Mouse (Mus musculus): Measurements from ENCODE around the gene Rps6kc1. TPM values are rescaled to one million over a fixed set of nuclear protein-coding genes. Genes with fewer than 3 reads are reported as not detected.
"Not testable (repeated sequence)": the region's sequence is repeated elsewhere in the genome, so short reads cannot be mapped to it uniquely, and the experiment has no call there.

Gene Rps6kc1
- polyA plus RNA-seq, 1 experiment, result 21.3 TPM

GRCm38 (mm10) chr1:190928370-190929009 lies 16.9 kb upstream of the Rps6kc1 start:
- Histone ChIP-seq H3K4me3 (ENCODE audit: low read depth, low read length) (peak overlapping the region; percentile 95), H3K9ac (ENCODE audit: low read depth, poor library complexity, severe bottlenecking) (peak overlapping the region; percentile 98), H3K36me3 (ENCODE audit: control insufficient read depth, insufficient read depth, low read length, poor library complexity, severe bottlenecking) (no peaks in the 10 kb centered on the region), H3K9me3 (replicated peaks; ENCODE audit: control insufficient read depth, insufficient read depth, low read length, poor library complexity, severe bottlenecking) (no peaks in the 10 kb centered on the region), H3K27ac (ENCODE audit: insufficient read depth, low read length) (no peak overlapping the region), H3K27me3 (ENCODE audit: control insufficient read depth, insufficient read depth, low read length, poor library complexity, severe bottlenecking) (no peaks in the 10 kb centered on the region), H3K4me1 (ENCODE audit: control insufficient read depth, insufficient read depth, low read length) (peaks cover 2% of the 10 kb centered on the region)
- TF ChIP-seq CTCF (IDR thresholded peaks at IDR 0.05; ENCODE audit: low read depth, low read length), result no peak
- no peak for TF ChIP-seq POLR2A (IDR thresholded peaks at IDR 0.05; ENCODE audit: insufficient read depth, low read length)

DNA sequence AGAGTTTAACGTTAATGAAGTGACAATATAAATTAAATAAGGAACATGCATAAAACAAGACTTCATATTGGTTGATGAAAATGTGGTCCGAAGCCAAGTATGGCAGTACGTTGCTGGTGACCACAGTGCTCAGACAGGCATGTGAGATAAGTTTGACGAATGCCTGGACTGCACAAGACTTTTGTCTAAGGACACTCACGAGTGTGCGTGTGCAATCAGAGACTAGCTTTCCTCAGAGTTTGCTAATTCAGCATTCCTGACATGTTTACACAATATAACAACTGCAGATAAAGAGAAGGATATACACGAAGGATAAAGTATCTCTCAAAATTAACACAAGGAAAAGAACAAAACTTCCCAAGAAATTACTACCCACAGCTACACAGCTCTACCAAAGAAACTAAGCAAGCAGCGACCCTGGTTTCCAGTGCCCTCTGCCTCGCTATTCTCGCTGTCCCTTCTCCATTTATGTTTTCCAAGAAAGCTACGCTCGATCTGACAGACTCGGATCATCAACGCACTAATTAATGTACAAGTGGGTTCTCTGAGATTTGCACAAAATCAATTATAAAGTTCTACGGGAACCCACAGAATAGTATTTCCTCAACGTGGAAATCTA lies 16.3 kb upstream of the Rps6kc1 start:
- no peaks in the 10 kb centered on the region for H3K27me3 ChIP-seq (ENCODE audit: control insufficient read depth, insufficient read depth, low read length, poor library complexity, severe bottlenecking)
- no peak overlapping the region for H3K27ac ChIP-seq (ENCODE audit: insufficient read depth, low read length)
- 0 out of 2 replicates have a peak overlapping the region, but pooled peaks have one; percentile 39 for H3K9ac ChIP-seq (ENCODE audit: low read depth, poor library complexity, severe bottlenecking)
- no peaks in the 10 kb centered on the region for H3K36me3 ChIP-seq (ENCODE audit: control insufficient read depth, insufficient read depth, low read length, poor library complexity, severe bottlenecking)
- peak overlapping the region; percentile 95 for H3K4me3 ChIP-seq (ENCODE audit: low read depth, low read length)
- TF ChIP-seq EP300 (IDR thresholded peaks at IDR 0.05; ENCODE audit: insufficient read depth, low read depth, low read length) (no peak), CTCF (IDR thresholded peaks at IDR 0.05; ENCODE audit: low read depth, low read length) (no peak), POLR2A (IDR thresholded peaks at IDR 0.05; ENCODE audit: insufficient read depth, low read length) (no peak)
- H3K4me1 ChIP-seq (ENCODE audit: control insufficient read depth, insufficient read depth, low read length), result peaks cover 2% of the 10 kb centered on the region
- no peaks in the 10 kb centered on the region for H3K9me3 ChIP-seq (replicated peaks; ENCODE audit: control insufficient read depth, insufficient read depth, low read length, poor library complexity, severe bottlenecking)

DNA sequence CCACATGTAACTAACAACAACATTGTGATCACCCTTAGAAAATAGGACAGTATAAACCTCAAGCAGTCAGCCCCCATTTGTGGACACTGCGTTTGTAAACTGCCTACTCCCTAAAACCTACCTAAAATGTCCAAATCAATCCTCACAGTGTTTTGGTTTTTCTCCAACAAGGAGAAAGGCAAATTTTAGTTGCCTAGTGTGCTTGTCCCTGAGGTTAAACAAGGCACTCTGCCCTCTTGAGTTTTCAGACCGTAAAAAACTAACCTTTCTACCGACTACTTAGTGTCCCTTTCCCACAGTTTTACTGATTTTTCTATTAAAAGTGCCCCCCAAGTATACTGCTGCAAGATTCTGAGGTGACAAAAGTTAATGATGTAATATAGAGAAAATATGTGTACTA lies 15.7 kb upstream of the Rps6kc1 start:
- no peak overlapping the region for H3K9ac ChIP-seq (ENCODE audit: low read depth, poor library complexity, severe bottlenecking)
- H3K27ac ChIP-seq (ENCODE audit: insufficient read depth, low read length), result no peak overlapping the region
- H3K9me3 ChIP-seq (replicated peaks; ENCODE audit: control insufficient read depth, insufficient read depth, low read length, poor library complexity, severe bottlenecking), result no peaks in the 10 kb centered on the region
- H3K36me3 ChIP-seq (ENCODE audit: control insufficient read depth, insufficient read depth, low read length, poor library complexity, severe bottlenecking), result no peaks in the 10 kb centered on the region
- no peaks in the 10 kb centered on the region for H3K27me3 ChIP-seq (ENCODE audit: control insufficient read depth, insufficient read depth, low read length, poor library complexity, severe bottlenecking)
- TF ChIP-seq CTCF (IDR thresholded peaks at IDR 0.05; ENCODE audit: low read depth, low read length) (no peak), POLR2A (IDR thresholded peaks at IDR 0.05; ENCODE audit: insufficient read depth, low read length) (no peak), EP300 (IDR thresholded peaks at IDR 0.05; ENCODE audit: insufficient read depth, low read depth, low read length) (no peak)
- H3K4me1 ChIP-seq (ENCODE audit: control insufficient read depth, insufficient read depth, low read length), result peaks cover 2% of the 10 kb centered on the region
- H3K4me3 ChIP-seq (ENCODE audit: low read depth, low read length), result no peak overlapping the region

DNA sequence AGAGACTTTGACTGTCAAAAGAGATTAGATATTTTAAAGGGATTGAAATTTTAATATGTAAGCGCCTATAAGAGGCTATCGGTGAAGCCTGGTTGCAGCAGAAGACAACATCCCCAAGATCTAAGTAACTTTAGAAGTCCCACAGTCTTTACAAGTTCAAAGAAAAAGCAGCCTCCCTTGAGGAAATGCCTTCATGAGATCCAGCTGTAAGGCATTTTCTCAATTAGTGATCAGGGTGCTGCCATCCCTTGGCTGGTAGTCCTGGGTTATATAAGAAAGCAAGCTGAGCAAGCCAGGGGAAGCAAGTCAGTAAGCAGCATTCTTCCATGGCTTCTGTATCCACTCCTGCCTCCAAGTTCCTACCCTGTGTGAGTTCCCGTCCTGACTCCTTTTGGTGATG lies 13.2 kb upstream of the Rps6kc1 start, which contains the start of gene Angel2:
Angel2 (plus strand) TSS at position 301 of the 400 bp plus-strand sequence.
- not testable (repeated sequence) for H3K36me3 ChIP-seq (ENCODE audit: control insufficient read depth, insufficient read depth, low read length, poor library complexity, severe bottlenecking); H3K9me3 ChIP-seq (replicated peaks; ENCODE audit: control insufficient read depth, insufficient read depth, low read length, poor library complexity, severe bottlenecking); H3K4me1 ChIP-seq (ENCODE audit: control insufficient read depth, insufficient read depth, low read length); H3K27ac ChIP-seq (ENCODE audit: insufficient read depth, low read length); H3K9ac ChIP-seq (ENCODE audit: low read depth, poor library complexity, severe bottlenecking); H3K27me3 ChIP-seq (ENCODE audit: control insufficient read depth, insufficient read depth, low read length, poor library complexity, severe bottlenecking); H3K4me3 ChIP-seq (ENCODE audit: low read depth, low read length)

- no peak overlapping the region for H3K27ac ChIP-seq (ENCODE audit: insufficient read depth, low read length)
- H3K27me3 ChIP-seq (ENCODE audit: control insufficient read depth, insufficient read depth, low read length, poor library complexity, severe bottlenecking), result no peaks in the 10 kb centered on the region
- no peak overlapping the region for H3K4me3 ChIP-seq (ENCODE audit: low read depth, low read length)
- H3K4me1 ChIP-seq (ENCODE audit: control insufficient read depth, insufficient read depth, low read length), result peaks cover 1% of the 10 kb centered on the region
- H3K9ac ChIP-seq (ENCODE audit: low read depth, poor library complexity, severe bottlenecking), result no peak overlapping the region
- H3K9me3 ChIP-seq (replicated peaks; ENCODE audit: control insufficient read depth, insufficient read depth, low read length, poor library complexity, severe bottlenecking), result no peaks in the 10 kb centered on the region
- no peaks in the 10 kb centered on the region for H3K36me3 ChIP-seq (ENCODE audit: control insufficient read depth, insufficient read depth, low read length, poor library complexity, severe bottlenecking)
- TF ChIP-seq POLR2A (IDR thresholded peaks at IDR 0.05; ENCODE audit: insufficient read depth, low read length) (no peak), CTCF (IDR thresholded peaks at IDR 0.05; ENCODE audit: low read depth, low read length) (no peak), EP300 (IDR thresholded peaks at IDR 0.05; ENCODE audit: insufficient read depth, low read depth, low read length) (no peak)
Observed at GRCm38 (mm10) chr1:190919725-190920469, 8.3 kb upstream of the Rps6kc1 start.

DNA sequence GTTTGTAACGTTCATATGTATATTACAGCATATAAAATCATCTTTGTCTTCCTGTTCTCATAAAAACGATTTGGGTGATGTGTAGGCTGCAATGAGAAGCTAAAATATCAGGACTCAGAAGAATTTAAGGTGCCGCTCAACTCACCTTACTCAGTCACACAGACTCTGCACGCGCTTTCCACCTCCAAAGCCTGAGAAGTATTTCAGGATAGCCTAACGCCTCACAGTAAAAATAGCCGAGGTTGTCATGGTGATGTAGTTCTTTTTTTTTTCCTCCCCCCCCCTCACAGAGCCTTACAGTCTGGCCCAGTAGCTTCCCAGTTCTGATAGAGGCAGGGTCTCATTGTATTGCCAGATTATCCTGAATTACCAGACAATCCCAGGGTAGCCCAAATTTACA lies 7.4 kb upstream of the Rps6kc1 start:
- H3K4me1 ChIP-seq (ENCODE audit: control insufficient read depth, insufficient read depth, low read length), result peaks cover 1% of the 10 kb centered on the region
- H3K27ac ChIP-seq (ENCODE audit: insufficient read depth, low read length), result no peak overlapping the region
- H3K9ac ChIP-seq (ENCODE audit: low read depth, poor library complexity, severe bottlenecking), result no peak overlapping the region
- H3K9me3 ChIP-seq (replicated peaks; ENCODE audit: control insufficient read depth, insufficient read depth, low read length, poor library complexity, severe bottlenecking), result no peaks in the 10 kb centered on the region
- no peaks in the 10 kb centered on the region for H3K27me3 ChIP-seq (ENCODE audit: control insufficient read depth, insufficient read depth, low read length, poor library complexity, severe bottlenecking)
- H3K4me3 ChIP-seq (ENCODE audit: low read depth, low read length), result no peak overlapping the region
- TF ChIP-seq CTCF (IDR thresholded peaks at IDR 0.05; ENCODE audit: low read depth, low read length) (no peak), POLR2A (IDR thresholded peaks at IDR 0.05; ENCODE audit: insufficient read depth, low read length) (no peak), EP300 (IDR thresholded peaks at IDR 0.05; ENCODE audit: insufficient read depth, low read depth, low read length) (no peak)
- H3K36me3 ChIP-seq (ENCODE audit: control insufficient read depth, insufficient read depth, low read length, poor library complexity, severe bottlenecking), result no peaks in the 10 kb centered on the region
